Mouse (Mus musculus) R1 (cell line): Measurements from ENCODE around the gene Dnm1.

ENCODE experiments used
- DNase-seq: peaks from one replicate; pipeline ENCODE4 v3.0.0-alpha.2; 2018; ENCODE audit warnings: low read depth, low spot score

The Dnm1 gene

DNA sequence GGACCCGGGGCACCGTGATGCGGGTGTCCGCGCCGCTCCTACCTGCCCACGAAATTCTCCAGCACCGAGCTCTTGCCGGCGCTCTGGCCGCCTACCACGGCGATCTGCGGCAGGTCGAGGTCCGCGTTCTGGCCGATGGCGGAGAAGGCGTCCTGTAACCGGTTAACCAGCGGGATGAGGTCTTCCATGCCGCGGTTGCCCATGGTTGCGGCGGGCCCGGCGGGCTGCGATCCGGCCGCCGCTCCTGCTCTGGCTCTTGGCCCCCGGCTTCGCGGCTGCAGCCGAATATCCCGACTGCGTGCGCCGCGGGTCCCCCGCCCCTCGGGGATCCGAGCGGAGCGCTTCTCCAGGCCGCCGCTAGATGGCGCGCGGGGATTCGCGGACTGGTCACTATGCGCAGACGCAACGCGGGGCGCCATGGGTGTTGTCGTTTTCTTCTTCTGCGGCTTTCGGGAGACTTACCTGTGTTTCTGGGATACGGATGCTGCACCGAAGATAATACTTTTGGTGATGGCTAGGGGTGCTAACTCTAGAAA, at the start of gene Dnm1:
TSS of gene Dnm1 (minus strand) at position 332 of the 536 bp plus-strand sequence.
- DNase-seq = peak; percentile 84

DNA sequence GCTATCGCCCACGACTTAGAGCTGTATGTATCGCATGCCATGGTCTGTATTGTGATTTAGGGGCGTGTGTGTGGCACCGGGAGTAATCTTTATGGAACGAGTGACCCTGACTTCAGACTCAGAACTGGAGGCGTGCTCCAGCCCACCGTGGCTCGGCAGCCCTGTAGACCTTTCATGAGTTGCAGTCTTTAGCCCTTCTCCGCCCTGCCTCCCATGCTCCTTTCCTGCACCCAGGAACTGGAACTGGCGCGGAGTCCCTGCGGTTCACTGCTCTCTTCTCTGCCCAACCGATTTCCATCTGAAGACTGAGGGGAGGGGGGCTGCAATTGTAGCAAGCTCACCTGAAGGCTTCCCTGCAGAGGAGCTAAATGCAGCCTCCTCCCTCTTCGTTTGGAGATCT, 43.6 kb upstream of the Dnm1 start:
- DNase-seq = no peak

DNA sequence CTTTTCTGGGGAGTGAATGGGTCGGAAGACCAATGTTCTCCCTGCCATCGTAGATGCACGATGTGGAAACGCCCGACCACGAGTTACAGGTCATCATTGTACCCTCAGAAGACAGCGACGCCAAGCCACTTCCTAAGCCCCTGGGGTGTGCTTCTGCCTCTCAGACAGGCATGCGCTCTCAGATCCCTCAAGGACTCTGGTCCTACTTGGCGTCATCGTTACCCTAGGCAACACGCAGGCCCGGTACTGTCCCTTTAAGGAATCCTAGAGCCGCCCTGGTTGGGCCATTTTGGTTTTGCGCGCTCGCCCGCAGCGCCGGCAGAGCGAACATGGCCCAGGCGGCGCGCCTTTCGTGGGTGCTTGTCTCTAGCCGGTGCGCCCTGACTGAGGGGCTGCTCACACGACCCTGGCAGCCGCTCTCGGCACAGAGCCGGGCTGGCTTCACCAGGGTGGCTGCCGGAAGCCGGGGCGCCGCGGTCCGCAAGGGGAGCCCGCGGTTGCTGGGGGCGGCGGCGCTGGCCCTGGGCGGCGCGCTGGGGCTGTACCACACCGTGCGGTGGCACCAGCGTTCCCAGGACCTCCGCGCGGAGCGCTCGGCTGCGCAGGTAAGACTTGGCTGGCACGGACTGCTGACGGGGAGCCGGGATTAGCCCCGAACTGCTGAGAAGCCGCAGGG, 42.9 kb upstream of the Dnm1 start:
- peak; percentile 98 for DNase-seq

DNA sequence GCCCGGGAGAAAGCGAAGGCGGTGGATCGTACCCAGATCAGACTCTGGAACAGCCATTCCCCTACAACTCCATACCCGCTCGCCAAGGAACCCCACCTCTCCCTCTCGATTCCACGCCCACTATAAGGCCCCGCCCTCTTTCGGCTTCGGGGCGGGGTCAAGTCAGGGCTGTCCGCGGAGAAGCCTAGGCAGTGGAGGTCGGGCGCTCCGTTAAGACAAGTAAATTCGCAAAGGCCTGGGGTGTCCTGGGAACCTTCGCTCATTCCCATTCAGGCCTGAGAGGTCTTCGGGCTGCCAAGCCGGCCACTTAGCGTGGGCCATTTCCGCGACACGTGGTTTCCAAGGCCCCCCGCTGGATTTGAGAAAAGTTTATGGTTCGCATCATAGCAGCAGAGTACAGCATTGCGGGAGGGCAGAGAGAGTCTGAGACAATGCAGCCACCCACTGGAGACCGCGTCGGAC, 42.4 kb upstream of the Dnm1 start, which contains the start of gene Ptges2:
TSS of gene Ptges2 (plus strand) at position 413 of the 462 bp plus-strand sequence.
- peak; percentile 94 for DNase-seq

DNA sequence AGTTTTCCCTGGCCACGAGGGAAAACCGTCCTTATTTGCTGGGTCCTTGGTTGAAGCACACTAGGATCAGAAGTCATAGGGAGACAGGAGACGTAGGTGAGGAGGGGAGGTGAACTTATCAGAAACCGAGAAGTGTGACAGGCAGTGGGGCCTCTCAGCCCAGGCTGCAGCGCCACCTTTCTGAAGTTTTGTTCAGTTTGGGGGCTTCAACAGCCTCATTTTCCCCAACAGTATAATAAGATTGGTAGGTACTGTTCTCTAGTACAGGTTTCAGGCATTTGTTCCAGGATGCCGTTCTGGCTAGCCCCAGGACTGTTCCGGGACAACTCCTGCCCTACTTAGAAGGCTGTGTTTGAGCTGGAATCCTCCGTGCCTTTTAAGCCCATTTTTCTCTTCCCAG, 41.8 kb upstream of the Dnm1 start:
- peak; percentile 56 for DNase-seq

DNA sequence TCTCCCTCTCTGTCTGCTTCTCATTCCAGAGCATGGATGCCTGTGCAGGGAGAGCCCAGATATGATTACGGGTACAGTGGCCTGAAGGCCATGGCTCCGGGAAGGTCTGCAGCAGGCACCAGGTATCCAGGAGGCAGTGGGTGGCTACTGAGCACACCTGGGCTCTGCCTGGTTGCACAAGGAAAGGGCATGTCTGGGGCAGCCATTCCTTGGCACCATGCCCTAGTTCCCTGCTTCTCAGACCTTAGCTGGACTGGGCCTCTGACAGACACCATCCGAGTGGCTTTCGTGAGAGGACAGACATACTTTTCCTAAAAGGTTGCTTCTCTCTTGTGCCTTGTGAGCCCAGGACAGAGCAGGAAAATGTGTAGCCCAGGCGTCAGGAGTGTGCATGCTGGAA, 38.9 kb upstream of the Dnm1 start:
- DNase-seq = no peak

DNA sequence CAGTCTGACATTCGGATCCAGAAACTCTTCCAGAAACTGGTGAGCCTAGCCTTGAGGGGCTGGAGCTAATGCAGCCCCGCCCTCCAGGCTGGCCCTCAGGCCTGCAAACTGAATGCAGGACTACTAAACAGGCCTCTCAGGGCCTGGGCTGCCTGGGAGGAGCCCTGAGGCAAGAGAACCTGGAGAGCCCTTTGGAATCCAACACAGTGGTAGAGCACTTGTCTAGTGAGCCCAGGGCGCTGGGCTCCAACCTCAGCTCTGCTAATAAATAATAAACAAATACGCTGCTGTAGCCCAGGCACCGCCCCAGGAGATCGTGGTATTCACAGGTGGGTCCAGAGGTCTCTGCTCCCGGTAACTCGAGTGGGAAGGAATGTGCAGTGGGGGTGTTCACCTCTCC, 37.7 kb upstream of the Dnm1 start:
- peak; percentile 41 for DNase-seq

DNA sequence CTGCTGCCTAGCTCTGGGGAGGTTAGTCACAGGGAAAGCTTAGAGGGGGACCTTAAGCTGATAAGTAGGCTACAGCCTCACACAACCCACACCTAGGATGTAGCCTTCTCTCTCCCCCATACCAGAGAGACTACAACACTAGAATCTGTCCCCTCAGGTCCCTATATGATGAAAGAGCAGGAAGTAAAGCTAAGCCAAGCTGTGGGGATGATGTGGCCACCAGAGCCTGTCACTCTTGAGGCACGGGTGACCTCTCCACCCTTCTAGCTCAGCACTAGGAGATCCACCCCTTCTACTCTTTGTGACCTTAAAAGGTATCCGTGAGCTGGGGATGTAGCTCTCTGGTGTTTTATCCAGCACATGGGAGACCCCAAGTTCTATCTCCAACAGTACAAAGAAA, 36.0 kb upstream of the Dnm1 start:
- DNase-seq = no peak

DNA sequence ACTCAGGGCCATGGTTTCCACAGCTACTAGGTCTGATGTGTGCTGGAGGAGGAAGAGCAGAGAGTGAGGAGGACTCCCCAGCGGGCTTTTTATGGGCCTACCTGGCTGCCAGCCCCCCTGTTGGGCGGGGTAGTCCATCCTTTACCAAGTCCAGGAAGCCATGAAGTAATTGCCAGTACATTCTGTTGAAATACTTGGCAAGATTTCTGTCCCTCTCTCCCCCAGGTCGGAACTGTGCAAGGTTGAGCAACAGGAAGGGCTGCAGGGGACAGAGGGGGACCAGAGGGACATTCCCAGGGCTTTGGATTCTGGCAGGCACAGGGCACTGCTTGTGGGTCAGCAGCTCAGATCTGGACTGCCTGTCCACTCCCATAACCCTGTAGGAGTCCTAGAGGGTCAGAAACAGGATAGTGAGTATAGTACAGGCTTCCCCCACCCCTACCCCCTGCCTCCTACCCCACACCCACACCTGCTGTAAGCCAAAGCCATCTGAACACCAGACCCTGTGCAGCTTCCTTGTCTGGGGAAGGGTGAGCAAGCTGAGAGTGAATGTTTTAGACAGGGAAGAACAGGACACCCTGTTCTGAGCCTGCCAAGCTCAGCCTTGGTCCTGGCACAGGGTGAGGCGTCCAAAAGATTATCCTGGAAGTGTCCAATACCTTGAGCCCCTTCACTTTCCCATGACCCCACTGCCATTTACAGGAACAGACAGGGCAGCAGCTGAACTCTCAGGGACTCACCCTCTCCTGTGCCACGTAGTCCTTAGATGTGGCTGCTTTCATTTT, 34.8 kb upstream of the Dnm1 start, which contains the start of gene Lcn2:
TSS of gene Lcn2 (minus strand) at position 547 of the 785 bp plus-strand sequence.
- no peak for DNase-seq

DNA sequence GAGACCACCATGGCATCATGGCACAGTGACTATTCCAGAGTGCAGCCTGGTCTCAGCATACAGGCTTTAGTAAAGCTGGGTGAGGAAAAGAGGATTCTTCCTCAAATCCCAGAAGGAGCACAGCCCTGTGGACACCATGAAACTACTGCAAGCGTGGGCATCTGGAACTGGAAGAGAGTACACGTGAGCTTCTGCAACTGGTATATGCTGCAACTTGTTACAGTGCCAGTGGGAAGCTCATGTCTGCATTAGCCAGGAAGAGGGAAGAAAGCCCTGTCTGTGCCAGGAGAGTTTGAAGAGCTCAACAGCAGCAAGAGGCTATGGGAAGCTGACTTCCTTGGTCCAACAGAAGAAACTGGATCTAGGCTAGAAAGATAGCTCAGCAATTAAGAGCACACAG, 29.6 kb upstream of the Dnm1 start:
- no peak for DNase-seq

DNA sequence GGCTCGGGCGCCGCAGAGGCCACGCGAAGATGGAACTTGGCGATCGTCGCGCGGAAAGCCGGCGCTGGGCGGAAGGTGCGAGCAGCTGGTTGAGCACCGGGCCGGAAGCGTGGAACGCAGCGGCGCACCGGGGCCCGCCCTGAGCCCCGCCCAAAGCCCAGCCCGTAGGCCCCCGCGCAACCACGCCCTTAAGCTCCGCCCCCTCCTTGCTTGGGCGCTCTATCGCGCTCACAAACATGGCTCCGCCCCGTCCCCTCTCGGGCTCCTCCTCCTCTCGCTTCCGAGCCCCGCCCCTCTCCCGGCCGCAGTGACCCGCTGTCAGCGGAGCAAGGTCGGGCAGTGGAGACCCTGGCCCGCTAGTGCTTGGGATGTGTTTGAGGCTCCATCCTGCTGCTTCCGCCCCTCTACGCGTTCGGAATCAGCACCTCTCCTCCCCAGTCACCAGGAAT, 28.7 kb upstream of the Dnm1 start, which contains the start of gene 1110008P14Rik:
TSS of gene 1110008P14Rik (minus strand) at position 164 of the 449 bp plus-strand sequence.
- DNase-seq = peak; percentile 92

DNA sequence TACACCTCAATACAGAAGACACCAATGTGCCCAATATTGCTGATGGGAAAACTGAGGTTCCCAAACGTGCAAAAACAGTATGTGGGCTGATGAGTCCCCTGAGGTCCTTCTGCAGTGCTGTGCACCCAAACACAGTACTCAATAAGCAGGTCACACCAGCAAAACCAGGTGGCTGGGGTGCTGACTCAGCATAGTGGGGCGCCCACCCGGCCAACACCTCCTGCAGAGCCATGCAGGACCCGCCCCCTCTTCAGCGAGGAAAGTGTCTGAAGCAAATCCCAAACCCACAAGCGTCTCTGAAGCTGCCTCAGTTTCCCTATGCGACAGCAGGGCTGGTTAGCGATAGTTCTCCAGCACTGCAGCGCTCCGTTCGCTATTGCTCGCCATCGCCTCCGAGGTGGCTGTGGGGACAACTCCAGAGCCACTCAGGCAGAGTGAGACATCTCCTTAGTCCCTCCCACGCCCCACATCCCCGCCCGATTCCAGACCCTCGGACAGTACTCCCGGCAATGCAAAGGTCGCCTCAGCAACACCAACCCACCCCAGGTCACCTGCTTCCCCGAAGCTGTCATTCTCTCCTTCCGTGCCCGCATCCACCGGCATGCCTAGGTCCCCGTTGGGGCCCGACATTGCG, 28.1 kb upstream of the Dnm1 start:
- peak; percentile 71 for DNase-seq

DNA sequence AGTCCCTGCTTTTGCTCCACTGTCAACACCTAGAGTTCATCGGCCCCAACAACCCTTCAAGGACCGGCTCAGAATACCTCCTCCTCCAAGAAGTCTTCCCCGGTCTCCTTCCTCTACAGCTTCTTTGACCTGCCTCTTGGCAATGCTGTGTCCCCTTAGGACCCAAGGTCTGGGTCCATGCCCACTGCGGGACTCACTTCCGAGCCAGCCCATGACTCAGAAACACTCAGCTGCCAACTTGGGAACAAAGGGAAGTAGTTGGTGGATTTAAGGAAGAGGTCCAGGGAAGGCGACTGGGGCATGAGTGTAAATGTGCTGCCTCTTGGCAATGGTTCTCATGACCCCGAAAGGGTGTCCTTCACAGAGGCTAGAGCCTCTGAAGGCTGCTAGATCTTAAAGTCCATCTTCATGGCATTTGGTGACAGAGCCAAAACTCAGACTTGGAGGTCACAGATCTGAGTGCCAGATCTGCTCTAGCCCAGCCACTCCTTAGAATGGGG, 26.9 kb upstream of the Dnm1 start:
- DNase-seq = no peak

DNA sequence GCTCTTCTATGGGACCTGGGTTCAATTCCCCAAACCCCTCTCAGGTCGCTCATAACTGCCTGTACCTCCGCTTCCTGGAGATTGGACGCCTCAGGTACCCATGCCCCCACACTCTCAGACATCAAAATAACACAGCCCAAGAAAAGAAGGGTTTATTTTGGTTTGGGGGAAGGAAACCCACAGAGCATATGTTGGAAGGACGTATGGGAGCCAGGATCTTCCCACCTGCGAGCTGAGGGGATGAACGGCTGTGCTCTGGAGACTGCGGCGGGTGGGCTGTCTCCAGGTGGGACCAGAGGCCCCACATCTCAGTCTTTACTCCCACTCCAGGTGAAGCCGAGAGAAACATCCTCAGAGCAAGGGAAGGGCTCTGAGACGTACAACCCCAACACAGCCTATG, 23.8 kb upstream of the Dnm1 start:
- DNase-seq = no peak

DNA sequence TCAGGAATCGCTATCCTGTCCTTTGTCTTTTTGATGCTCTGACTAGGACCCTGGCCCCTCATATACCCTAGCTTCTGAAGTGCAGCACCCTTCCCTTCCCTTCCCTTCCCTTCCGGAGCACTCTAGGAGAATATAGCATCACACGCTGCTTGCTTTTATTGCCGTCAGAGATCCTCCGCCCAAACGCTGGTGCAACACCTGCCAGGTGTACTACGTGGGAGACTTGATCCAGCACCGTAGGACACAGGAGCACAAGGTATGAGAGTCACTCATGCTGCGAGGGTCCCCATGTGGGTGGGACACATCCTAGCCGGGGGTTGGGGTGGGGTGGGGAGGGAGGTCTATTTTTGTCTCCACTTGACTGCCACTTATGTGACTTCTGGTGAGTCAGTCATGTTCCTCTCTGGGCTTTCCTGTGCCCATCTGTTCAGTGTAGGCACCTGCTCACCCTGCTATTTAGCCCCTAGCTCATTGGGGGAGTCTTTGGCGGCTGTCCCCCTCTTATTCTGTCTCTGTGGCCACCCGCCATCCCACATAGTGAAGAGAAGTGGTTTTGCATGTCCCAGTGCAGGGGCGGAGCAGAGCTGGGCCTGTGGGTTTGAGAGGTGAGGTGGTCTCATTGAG, 22.3 kb upstream of the Dnm1 start:
- no peak for DNase-seq

DNA sequence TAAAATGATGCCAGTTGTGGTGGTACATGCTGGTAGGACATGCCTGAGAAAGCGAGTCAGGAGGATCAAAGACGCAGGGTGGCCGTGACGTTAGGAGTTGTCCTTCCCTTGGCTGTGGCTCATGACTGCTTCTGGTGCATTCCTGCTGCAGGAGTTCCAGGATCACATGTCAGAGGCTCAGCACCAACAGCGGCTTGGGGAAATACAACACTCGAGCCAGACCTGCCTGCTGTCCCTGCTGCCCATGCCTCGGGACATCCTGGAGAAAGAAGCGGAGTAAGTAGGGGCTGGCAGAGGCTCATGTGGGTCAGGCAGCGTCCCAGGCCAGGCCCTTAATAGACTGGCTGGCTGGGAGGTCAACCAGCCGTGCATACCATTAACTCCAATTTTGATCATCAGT, 21.1 kb upstream of the Dnm1 start:
- no peak for DNase-seq

DNA sequence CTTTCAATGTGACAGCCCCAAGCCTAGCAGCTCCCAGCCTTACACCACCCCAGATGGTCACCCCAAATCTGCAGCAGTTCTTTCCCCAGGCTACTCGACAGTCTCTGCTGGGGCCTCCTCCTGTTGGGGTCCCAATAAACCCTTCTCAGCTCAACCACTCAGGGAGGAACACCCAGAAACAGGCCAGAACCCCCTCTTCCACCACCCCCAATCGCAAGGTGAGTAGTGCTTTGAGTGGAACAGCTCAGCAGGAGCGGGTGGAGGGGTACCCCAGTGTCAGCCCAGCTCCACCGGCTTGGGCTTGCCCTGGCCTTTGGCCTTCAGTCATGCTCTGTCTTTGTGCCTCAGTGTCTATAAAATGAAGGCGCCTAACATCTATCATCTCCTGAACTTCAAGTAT, 14.2 kb upstream of the Dnm1 start:
- DNase-seq = no peak

DNA sequence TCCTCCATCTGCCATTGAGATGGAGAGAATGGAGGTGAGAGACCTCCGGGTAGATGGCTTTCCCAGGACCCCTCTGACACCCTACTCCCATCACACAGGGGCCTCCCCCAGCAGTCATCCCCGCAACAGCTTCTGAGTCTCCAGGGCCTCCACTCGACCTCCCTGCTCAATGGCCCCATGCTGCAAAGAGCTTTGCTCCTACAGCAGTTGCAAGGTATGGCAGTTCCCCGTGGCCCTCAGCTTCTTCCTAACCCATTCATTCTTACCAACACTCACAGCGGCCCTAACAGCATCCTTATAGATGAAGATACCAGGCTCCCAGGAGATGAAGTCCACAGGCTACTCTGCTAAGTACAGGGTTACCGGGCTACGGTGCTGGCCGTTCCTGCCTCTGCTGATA, 11.0 kb upstream of the Dnm1 start:
- DNase-seq = no peak

DNA sequence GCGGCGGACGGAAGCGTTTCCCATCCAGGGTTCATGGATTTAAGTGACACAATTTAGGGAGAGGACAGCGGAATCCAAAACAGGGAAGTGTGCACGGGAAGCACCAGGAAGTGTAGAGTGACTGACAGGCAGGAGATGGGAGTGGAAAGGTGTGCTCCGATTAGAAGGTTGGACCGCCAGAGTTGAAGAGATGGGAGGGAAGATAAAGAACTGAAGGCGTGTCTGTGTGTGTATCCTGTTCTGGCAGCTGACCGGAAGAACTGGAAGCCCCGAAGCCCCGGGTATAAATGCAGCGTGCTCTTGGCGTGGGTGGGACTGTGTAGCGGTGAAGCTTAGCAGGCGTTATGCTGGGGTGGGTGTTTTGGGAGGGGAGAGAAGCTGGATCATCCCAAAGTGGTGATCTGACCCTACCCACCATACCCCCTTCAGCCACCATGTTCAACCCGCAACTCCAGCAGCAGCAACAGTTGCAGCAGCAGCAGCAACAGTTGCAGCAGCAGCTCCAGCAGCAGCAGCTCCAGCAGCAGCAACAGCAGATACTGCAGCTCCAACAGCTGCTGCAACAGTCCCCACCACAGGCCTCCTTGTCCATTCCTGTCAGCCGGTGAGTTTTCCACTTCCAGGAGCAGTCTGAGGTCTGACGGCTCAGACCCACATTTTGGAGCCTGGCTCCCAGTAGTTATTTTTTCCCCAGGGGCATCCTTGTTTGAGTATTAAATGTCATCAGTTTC, 10.4 kb upstream of the Dnm1 start:
- DNase-seq = peak; percentile 80

DNA sequence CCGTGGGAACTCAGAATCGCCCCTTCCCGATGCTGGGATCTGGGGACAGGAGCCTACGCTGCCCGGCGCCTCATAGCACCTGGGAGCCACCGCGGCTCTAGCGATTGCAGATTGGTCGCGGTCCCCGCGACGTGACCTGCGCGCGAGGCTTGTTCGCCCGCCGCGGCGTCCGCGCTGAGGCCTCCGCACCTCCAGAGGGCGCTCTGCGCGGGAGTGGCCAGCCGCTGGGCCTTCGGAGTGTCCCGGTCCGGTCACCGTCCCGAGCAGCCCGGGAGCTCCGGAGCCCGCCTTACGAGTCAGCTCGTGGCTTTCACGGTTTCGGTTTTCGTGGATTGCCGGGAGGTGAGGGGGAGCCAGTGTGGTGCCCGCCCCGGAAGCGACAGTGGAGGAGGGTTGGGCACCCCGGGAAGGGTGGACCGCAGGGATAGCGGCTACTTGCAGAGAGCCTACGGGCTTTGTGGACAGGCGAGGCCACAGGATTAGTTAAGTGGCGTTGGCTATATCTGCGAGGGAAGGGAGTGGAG, 9.7 kb upstream of the Dnm1 start:
- DNase-seq = peak; percentile 69
